Mouse (Mus musculus) lung, postnatal 25 days (tissue): ENCODE results near the gene Olfr344.

Experiments
- DNase-seq: peaks from one replicate; pipeline ENCODE4 v3.0.0; 2022; ENCODE audit warnings: low spot score

Gene Olfr344

GRCm38 (mm10) chr2:36566362-36566761 lies at the start of gene Olfr344:
Gene Olfr344, plus strand, starts transcription at chr2:36566662.
- no peak for DNase-seq

- DNase-seq: no peak
Measured at GRCm38 (mm10) chr2:36524698-36525097, 41.8 kb upstream of the Olfr344 start, which contains the start of gene Olfr342. Gene Olfr342, plus strand, starts transcription at chr2:36524998.

- DNase-seq: no peak
Measured at GRCm38 (mm10) chr2:36565156-36565555, 1.3 kb upstream of the Olfr344 start.

GRCm38 (mm10) chr2:36567022-36567421 lies 560 bp downstream of the Olfr344 start:
- DNase-seq: no peak

GRCm38 (mm10) chr2:36567845-36568244 lies 1.4 kb downstream of the Olfr344 start:
- no peak for DNase-seq
